Mouse (Mus musculus): ENCODE measurements around the gene Hist1h2ap. TPM values are rescaled to one million over a fixed set of nuclear protein-coding genes. Genes with fewer than 3 reads are reported as not detected.

Hist1h2ap gene
- 38.2 and 359 TPM in 2 replicates for polyA plus RNA-seq (2012; rRNA removed; ENCODE audit: low replicate concordance)

GRCm38 (mm10) chr13:21833461-21833860, at the start of gene Hist1h2ap, which contains the start of gene Hist1h2br:
Gene Hist1h2ap (minus strand): TSS chr13:21833507.
Gene Hist1h2br (plus strand): TSS chr13:21833743.

GRCm38 (mm10) chr13:21831418-21832394, 1.6 kb downstream of the Hist1h2ap start, which contains the start of gene Hist1h4n:
Gene Hist1h4n (minus strand): TSS chr13:21832196.

GRCm38 (mm10) chr13:21811539-21811938, 21.8 kb downstream of the Hist1h2ap start, which contains the start of gene Hist1h4m:
Gene Hist1h4m (plus strand): TSS chr13:21811746.

GRCm38 (mm10) chr13:21810073-21810472, 23.2 kb downstream of the Hist1h2ap start, which contains the start of the genes Hist1h2bq and Hist1h2ao:
Gene Hist1h2bq (minus strand): TSS chr13:21810197.
Gene Hist1h2ao (plus strand): TSS chr13:21810465.

GRCm38 (mm10) chr13:21786899-21787629, 46.2 kb downstream of the Hist1h2ap start, which contains the start of the genes Hist1h2an and Hist1h2bp:
Gene Hist1h2an (minus strand): TSS chr13:21787218.
Gene Hist1h2bp (plus strand): TSS chr13:21787461.

GRCm38 (mm10) chr13:21783255-21783617, 50.1 kb downstream of the Hist1h2ap start, which contains the start of gene Hist1h3i:
Gene Hist1h3i (minus strand): TSS chr13:21783370.

Other genes with a start within 250 kb of the Hist1h2ap start
- gene Olfr1362, start 219.5 kb downstream of the Hist1h2ap start, polyA plus RNA-seq (2012; rRNA removed; ENCODE audit: low replicate concordance), result 0.03 and 0.04 TPM in 2 replicates
- gene Olfr11, start 191.0 kb downstream of the Hist1h2ap start, polyA plus RNA-seq (2012; rRNA removed; ENCODE audit: low replicate concordance), result 0.03 TPM in 1 of 2 replicates, not detected in the other
- not detected in 2 replicates for gene Olfr1361, start 170.1 kb downstream of the Hist1h2ap start, polyA plus RNA-seq (2012; rRNA removed; ENCODE audit: low replicate concordance)
- not detected in 2 replicates for gene Olfr1360, start 156.1 kb downstream of the Hist1h2ap start, polyA plus RNA-seq (2012; rRNA removed; ENCODE audit: low replicate concordance)
- not detected in 2 replicates for gene Olfr1359, start 135.4 kb downstream of the Hist1h2ap start, polyA plus RNA-seq (2012; rRNA removed; ENCODE audit: low replicate concordance)
- gene Hist1h2bl, start 117.4 kb downstream of the Hist1h2ap start, polyA plus RNA-seq (2012; rRNA removed; ENCODE audit: low replicate concordance), result 1.7 and 11.3 TPM in 2 replicates
- gene Hist1h2ai, start 117.1 kb downstream of the Hist1h2ap start, polyA plus RNA-seq (2012; rRNA removed; ENCODE audit: low replicate concordance), result 2.7 and 18.5 TPM in 2 replicates
- 6.1 and 31.9 TPM in 2 replicates for gene Hist1h3h, start 115.8 kb downstream of the Hist1h2ap start, polyA plus RNA-seq (2012; rRNA removed; ENCODE audit: low replicate concordance)
- 1.3 and 2.3 TPM in 2 replicates for gene Hist1h2bm, start 111.5 kb downstream of the Hist1h2ap start, polyA plus RNA-seq (2012; rRNA removed; ENCODE audit: low replicate concordance)
- 1.0 and 2.4 TPM in 2 replicates for gene Hist1h4j, start 98.4 kb downstream of the Hist1h2ap start, polyA plus RNA-seq (2012; rRNA removed; ENCODE audit: low replicate concordance)
- 2.8 and 15.5 TPM in 2 replicates for gene Hist1h4k, start 83.0 kb downstream of the Hist1h2ap start, polyA plus RNA-seq (2012; rRNA removed; ENCODE audit: low replicate concordance)
- gene Hist1h2ak, start 79.7 kb downstream of the Hist1h2ap start, polyA plus RNA-seq (2012; rRNA removed; ENCODE audit: low replicate concordance), result 3.4 and 19.7 TPM in 2 replicates
- 2.6 and 14.3 TPM in 2 replicates for gene Hist1h2bn, start 79.4 kb downstream of the Hist1h2ap start, polyA plus RNA-seq (2012; rRNA removed; ENCODE audit: low replicate concordance)
- 0.23 and 0.54 TPM in 2 replicates for gene Hist1h1b, start 52.9 kb downstream of the Hist1h2ap start, polyA plus RNA-seq (2012; rRNA removed; ENCODE audit: low replicate concordance)
- gene Hist1h3i, start 50.1 kb downstream of the Hist1h2ap start, polyA plus RNA-seq (2012; rRNA removed; ENCODE audit: low replicate concordance), result 9.6 and 20.0 TPM in 2 replicates
- gene Hist1h2an, start 46.3 kb downstream of the Hist1h2ap start, polyA plus RNA-seq (2012; rRNA removed; ENCODE audit: low replicate concordance), result 1.3 and 17.7 TPM in 2 replicates
- gene Hist1h2bp, start 46.0 kb downstream of the Hist1h2ap start, polyA plus RNA-seq (2012; rRNA removed; ENCODE audit: low replicate concordance), result 1.1 and 1.5 TPM in 2 replicates
- 22.4 and 30.9 TPM in 2 replicates for gene Hist1h2bq, start 23.3 kb downstream of the Hist1h2ap start, polyA plus RNA-seq (2012; rRNA removed; ENCODE audit: low replicate concordance)
- not detected in 2 replicates for gene Hist1h2ao, start 23.0 kb downstream of the Hist1h2ap start, polyA plus RNA-seq (2012; rRNA removed; ENCODE audit: low replicate concordance)
- gene Hist1h4m, start 21.8 kb downstream of the Hist1h2ap start, polyA plus RNA-seq (2012; rRNA removed; ENCODE audit: low replicate concordance), result not detected in 2 replicates
- 4.9 and 22.8 TPM in 2 replicates for gene Hist1h4n, start 1.3 kb downstream of the Hist1h2ap start, polyA plus RNA-seq (2012; rRNA removed; ENCODE audit: low replicate concordance)
- gene Hist1h2br, start 236 bp upstream of the Hist1h2ap start, polyA plus RNA-seq (2012; rRNA removed; ENCODE audit: low replicate concordance), result 19.9 and 27.5 TPM in 2 replicates
- gene Zfp184, start 111.6 kb upstream of the Hist1h2ap start, polyA plus RNA-seq (2012; rRNA removed; ENCODE audit: low replicate concordance), result 0.29 and 0.80 TPM in 2 replicates
- gene Pom121l2, start 147.7 kb upstream of the Hist1h2ap start, polyA plus RNA-seq (2012; rRNA removed; ENCODE audit: low replicate concordance), result not detected in 2 replicates
- gene Prss16, start 176.2 kb upstream of the Hist1h2ap start, polyA plus RNA-seq (2012; rRNA removed; ENCODE audit: low replicate concordance), result 1.7 and 2.8 TPM in 2 replicates
- gene Hist1h2ah, start 202.1 kb upstream of the Hist1h2ap start, polyA plus RNA-seq (2012; rRNA removed; ENCODE audit: low replicate concordance), result 2.1 and 26.7 TPM in 2 replicates
- gene Hist1h2bk, start 202.4 kb upstream of the Hist1h2ap start, polyA plus RNA-seq (2012; rRNA removed; ENCODE audit: low replicate concordance), result 2.4 and 13.0 TPM in 2 replicates
- 8.5 and 8.7 TPM in 2 replicates for gene Hist1h4i, start 207.9 kb upstream of the Hist1h2ap start, polyA plus RNA-seq (2012; rRNA removed; ENCODE audit: low replicate concordance)
- gene Hist1h2ag, start 209.4 kb upstream of the Hist1h2ap start, polyA plus RNA-seq (2012; rRNA removed; ENCODE audit: low replicate concordance), result 0.57 and 4.6 TPM in 2 replicates
- gene Hist1h2bj, start 209.7 kb upstream of the Hist1h2ap start, polyA plus RNA-seq (2012; rRNA removed; ENCODE audit: low replicate concordance), result 2.8 and 6.5 TPM in 2 replicates